Mouse (Mus musculus) small intestine, adult 2 months (tissue): Measurements from ENCODE around the gene Krt78.

Experiments used
- CTCF ChIP-seq: fragments of 200-500 bp; IDR thresholded peaks from 2 replicates; pipeline ENCODE4 v1.5.1; 2012; ENCODE audit warnings: low read depth, mild to moderate bottlenecking, control low read depth, inconsistent platforms, low read length, moderate library complexity, mixed read lengths; ENCODE audit not compliant: insufficient replicate concordance, insufficient read length; ENCODE audit errors: extremely low read depth
- POLR2A ChIP-seq: fragments of 200-500 bp; IDR thresholded peaks from 2 replicates; pipeline ENCODE4 v1.6.1; 2012; ENCODE audit warnings: low read depth, mild to moderate bottlenecking, control low read depth, inconsistent platforms, low read length, moderate library complexity

DNA sequence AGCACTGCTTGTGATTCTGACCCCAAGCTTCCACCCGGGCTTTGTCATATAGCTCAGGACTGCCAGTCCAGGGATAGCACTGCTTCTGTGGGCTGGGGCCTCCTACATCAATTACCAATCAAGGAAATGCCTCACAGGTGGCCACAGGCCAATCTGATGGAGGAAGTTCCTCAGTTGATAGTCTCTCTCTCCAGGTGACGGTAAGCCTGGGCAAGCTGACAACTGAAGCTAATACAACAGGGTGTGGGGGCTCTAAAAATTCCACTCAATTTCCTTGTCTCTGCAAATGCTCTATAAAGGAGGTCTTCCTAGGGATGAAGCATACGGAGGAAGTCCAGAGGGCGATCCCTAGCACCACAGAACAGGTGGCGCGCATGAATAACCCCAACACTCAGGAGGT, 36.9 kb upstream of the Krt78 start:
- TF ChIP-seq POLR2A (no peak; the same call in 1 of the 2 replicates), CTCF (no peak)
